Comparison of ENCODE assay signal across 16 mouse cellular contexts in the genomic region with DNA sequence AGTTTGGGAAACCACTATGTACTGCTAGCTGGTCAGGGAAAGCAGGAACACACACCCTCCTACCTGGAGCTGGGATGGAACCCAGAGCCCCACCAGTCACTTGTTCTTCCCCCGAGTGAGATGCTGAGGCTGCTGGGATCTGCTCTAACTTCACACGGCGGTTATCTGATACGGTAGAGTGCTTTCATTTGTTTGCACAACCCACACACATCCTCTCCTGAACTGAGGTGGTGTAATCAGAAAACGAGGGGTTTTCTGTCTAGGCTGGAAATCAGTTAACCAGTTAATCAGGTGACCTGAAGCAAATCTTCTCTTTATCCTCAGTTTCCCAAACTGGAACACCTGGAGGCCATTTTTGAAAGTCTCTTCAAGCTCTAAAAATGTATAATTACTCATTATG. TPM values are rescaled to one million over a fixed set of nuclear protein-coding genes. Genes with fewer than 3 reads are reported as not detected.
DNase-seq lines count a peak whose midpoint lies in the region; ATAC-seq and TF ChIP-seq lines count a peak whose summit lies in the region.
"Had no signal": no experiment of that assay in that cellular context is flagged by ENCODE, and none has a peak within 500 bp of the region (broad histone marks: within the 10 kb centered on the region; RNA-seq: fewer than 3 reads in every experiment).

No protein-coding gene starts in this region.

- no peak overlapping the region for H3K4me3 ChIP-seq in liver, embryonic 15.5 days (replicated peaks)
- H3K4me3 ChIP-seq in liver, postnatal 0 days (ENCODE audit: low read depth, low read length): no peak overlapping the region
- no peak overlapping the region for H3K4me3 ChIP-seq in intestine, postnatal 0 days (ENCODE audit: low read depth, low read length)
- H3K4me3 ChIP-seq: embryonic facial prominence, embryonic 12.5 days; neural tube, embryonic 12.5 days had no signal

- no peaks in the 10 kb centered on the region for H3K36me3 ChIP-seq in liver, embryonic 15.5 days (replicated peaks)
- H3K36me3 ChIP-seq in liver, postnatal 0 days (replicated peaks; ENCODE audit: insufficient read depth, low read length): no peaks in the 10 kb centered on the region; the same call in 1 of the 2 replicates
- H3K36me3 ChIP-seq in splenic B cell, adult 2 months (ENCODE audit: control insufficient read depth, insufficient read depth, low read length, poor library complexity, severe bottlenecking): no peaks in the 10 kb centered on the region
- H3K36me3 ChIP-seq in intestine, postnatal 0 days (ENCODE audit: control insufficient read depth, insufficient read depth): no peaks in the 10 kb centered on the region; the same call in 1 of the 2 replicates
- H3K36me3 ChIP-seq: embryonic facial prominence, embryonic 12.5 days; neural tube, embryonic 12.5 days had no signal

- 15% methylated on average over 5 of the region's 5 CpGs for WGBS in liver, embryonic 15.5 days (ENCODE audit: insufficient replicate concordance)
- WGBS in liver, postnatal 0 days (ENCODE audit: insufficient replicate concordance): 19% methylated on average over 5 of the region's 5 CpGs
- WGBS in intestine, postnatal 0 days: 28% methylated on average over 5 of the region's 5 CpGs

- no peak overlapping the region for H3K9ac ChIP-seq in liver, embryonic 15.5 days
- no peak overlapping the region for H3K9ac ChIP-seq in liver, postnatal 0 days (replicated peaks)
- no peak overlapping the region for H3K9ac ChIP-seq in intestine, postnatal 0 days (ENCODE audit: low read depth, low read length)
- H3K9ac ChIP-seq: embryonic facial prominence, embryonic 12.5 days; neural tube, embryonic 12.5 days had no signal

- 0 out of 2 replicates have a peak overlapping the region, but pooled peaks have one; percentile 5 for H3K4me2 ChIP-seq in liver, embryonic 15.5 days
- H3K4me2 ChIP-seq in liver, postnatal 0 days (ENCODE audit: low read depth, low read length): no peak overlapping the region
- H3K4me2 ChIP-seq in intestine, postnatal 0 days (replicated peaks; ENCODE audit: low read depth): no peak overlapping the region
- H3K4me2 ChIP-seq: embryonic facial prominence, embryonic 12.5 days; neural tube, embryonic 12.5 days had no signal

- H3K27me3 ChIP-seq in liver, embryonic 15.5 days: no peaks in the 10 kb centered on the region
- H3K27me3 ChIP-seq in liver, postnatal 0 days (ENCODE audit: insufficient read depth, low read length): no peaks in the 10 kb centered on the region
- H3K27me3 ChIP-seq in splenic B cell, adult 2 months (ENCODE audit: control insufficient read depth, insufficient read depth, low read length, poor library complexity, severe bottlenecking): no peaks in the 10 kb centered on the region
- no peaks in the 10 kb centered on the region for H3K27me3 ChIP-seq in intestine, postnatal 0 days (replicated peaks; ENCODE audit: control insufficient read depth, insufficient read depth, low read length)
- H3K27me3 ChIP-seq: embryonic facial prominence, embryonic 12.5 days; neural tube, embryonic 12.5 days had no signal

- ATAC-seq in liver, embryonic 15.5 days (ENCODE audit: insufficient read depth): no peak
- ATAC-seq in CD4-positive, CD25-positive, alpha-beta regulatory T cell, adult 4 months: peak; percentile 77
- ATAC-seq in liver, postnatal 0 days: peak; percentile 53; the same call in 1 of the 2 replicates
- no peak for ATAC-seq in intestine, postnatal 0 days
- ATAC-seq: forebrain, embryonic 14.5 days had no signal

- TF ChIP-seq CTCF in liver, postnatal 0 days (IDR thresholded peaks at IDR 0.05; ENCODE audit: low read depth): no peak
- TF ChIP-seq CTCF in intestine, postnatal 0 days (IDR thresholded peaks at IDR 0.05; ENCODE audit: low read depth): no peak

- no peak overlapping the region for H3K27ac ChIP-seq in liver, embryonic 15.5 days (replicated peaks)
- no peak overlapping the region for H3K27ac ChIP-seq in liver, postnatal 0 days (ENCODE audit: low read depth)
- no peak overlapping the region for H3K27ac ChIP-seq in intestine, postnatal 0 days (ENCODE audit: low read depth, low read length)
- H3K27ac ChIP-seq: embryonic facial prominence, embryonic 12.5 days; neural tube, embryonic 12.5 days had no signal

- no peaks in the 10 kb centered on the region for H3K9me3 ChIP-seq in liver, embryonic 15.5 days (replicated peaks)
- H3K9me3 ChIP-seq in liver, postnatal 0 days (ENCODE audit: low read length): no peaks in the 10 kb centered on the region
- no peaks in the 10 kb centered on the region for H3K9me3 ChIP-seq in intestine, postnatal 0 days (ENCODE audit: control insufficient read depth)
- H3K9me3 ChIP-seq: neural tube, embryonic 12.5 days had no signal

- no peak for DNase-seq in liver
- DNase-seq in liver, postnatal 0 days: no peak
- peak; percentile 88 for DNase-seq in splenic B cell, adult 2 months (ENCODE audit: low read depth, low spot score)
- DNase-seq in adrenal gland, adult 2 months: no peak
- DNase-seq in right cerebral cortex, postnatal 25 days: no peak
- DNase-seq: cerebellum, postnatal 14 days; gastrocnemius, postnatal 36 days; heart, postnatal 14 days; kidney, postnatal 36 days; right cerebral cortex, adult 18-20 months had no signal

- peaks cover 12% of the 10 kb centered on the region for H3K4me1 ChIP-seq in liver, embryonic 15.5 days (replicated peaks)
- H3K4me1 ChIP-seq in liver, postnatal 0 days (ENCODE audit: insufficient read depth): peaks cover 16% of the 10 kb centered on the region
- no peaks in the 10 kb centered on the region for H3K4me1 ChIP-seq in intestine, postnatal 0 days (replicated peaks; ENCODE audit: control insufficient read depth, insufficient read depth, low read length)

- TF ChIP-seq EP300 in liver, postnatal 0 days (IDR thresholded peaks at IDR 0.05; ENCODE audit: low read depth): no peak

RNA-seq across cellular contexts. Expression of a gene that starts 55.4 kb away (rescaled TPM):
- polyA plus RNA-seq in liver, embryonic 15.5 days (2015; fragmentation: Nextera tagmentation; extraction: Ambion mirVana): 3.5 and 5.3 TPM in 2 replicates
- 10 to 100 TPM; 11.5 to 19.9 TPM for polyA plus RNA-seq in CD4-positive, CD25-positive, alpha-beta regulatory T cell, adult 4 months (2017; shearing (Covaris generic))
- polyA plus RNA-seq in liver, postnatal 0 days (2015; fragmentation: Nextera tagmentation; extraction: Ambion mirVana): 7.5 and 9.2 TPM in 2 replicates
- 12.4 and 14.7 TPM in 2 replicates for polyA plus RNA-seq in intestine, postnatal 0 days (2015; fragmentation: Nextera tagmentation; extraction: Ambion mirVana)
- total RNA-seq in adrenal gland, adult 2 months (2021): 1 to 10 TPM; 2.9 to 3.1 TPM
- 0.26 and 0.51 TPM in 2 replicates for polyA plus RNA-seq in adrenal gland, adult 2 months (2012; rRNA removed)

Comparison
In these comparisons a context has a peak if more than half of its experiments do, and no peak if none do; other contexts are left out.
1. ATAC-seq: peak in CD4-positive, CD25-positive, alpha-beta regulatory T cell, adult 4 months (single experiment) and liver, postnatal 0 days (single experiment); none in liver, embryonic 15.5 days (single experiment) and intestine, postnatal 0 days (single experiment).